Mouse (Mus musculus): ENCODE results near the gene B3gntl1.

GRCm38 (mm10) chr11:121651983-121652382 lies 21.0 kb downstream of the B3gntl1 start:
- TF ChIP-seq CTCF (IDR thresholded peaks at IDR 0.05; ENCODE audit: low read depth, low read length) = no peak
- TF ChIP-seq GATA2 (IDR thresholded peaks at IDR 0.05; ENCODE audit: borderline replicate concordance, low read depth, low read length) = no peak
- no peak for TF ChIP-seq GATA1 (IDR thresholded peaks at IDR 0.05; ENCODE audit: borderline replicate concordance, low read length)
- TF ChIP-seq TAL1 (conservative IDR thresholded peaks at IDR 0.05; ENCODE audit: low read depth, low read length) = no peak

Data from G1E (cell line).